Mouse (Mus musculus) c-Kit-positive CD71-positive TER-119-negative erythroid progenitor cells, embryonic 14.5 days (primary cell): ENCODE results near the gene Pnmal2.
A peak's percentile ranks its signal among the peaks of the same experiment; 100 is the strongest.

Source experiments
- DNase-seq: peaks from one replicate; pipeline ENCODE4 v3.0.0-alpha.2; 2013; ENCODE audit warnings: low read depth

Pnmal2 gene

DNA sequence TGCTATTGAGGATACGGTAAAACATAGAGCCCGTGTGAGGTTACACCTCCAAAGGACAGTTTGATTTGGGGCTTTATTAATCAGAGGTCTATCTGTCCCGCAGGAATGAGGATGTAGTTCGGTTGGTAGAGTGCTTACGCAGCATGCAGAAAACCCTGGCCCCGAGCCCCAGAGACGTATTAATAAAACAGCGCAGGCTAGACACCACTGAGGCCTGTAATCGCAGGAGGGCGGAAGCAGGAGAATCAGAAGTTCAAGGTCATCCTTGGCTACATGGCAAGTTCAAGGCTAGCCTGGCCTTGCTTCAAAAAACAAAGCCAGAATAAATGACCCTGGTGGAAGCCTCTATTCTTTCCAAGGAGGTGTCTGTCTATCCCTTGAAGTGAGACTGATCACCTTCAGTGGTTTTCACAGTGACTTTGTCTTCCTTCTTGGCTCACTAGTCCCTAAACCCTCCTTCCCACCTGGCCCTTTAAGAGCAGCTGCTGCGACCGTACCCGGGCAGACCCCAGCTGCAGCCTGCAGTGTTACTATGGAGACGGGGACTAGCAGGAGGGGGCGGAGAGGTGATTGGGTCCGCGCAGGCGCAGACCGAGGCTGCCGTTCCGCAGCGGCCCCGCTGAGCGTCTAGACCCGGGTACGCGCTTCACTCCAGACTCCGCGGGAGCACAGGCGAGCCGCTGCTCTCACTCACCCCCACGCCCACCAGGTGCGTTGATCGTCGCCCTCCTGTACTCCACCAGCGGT, at the start of gene Pnmal2:
TSS of gene Pnmal2 (plus strand) at position 622 of the 747 bp plus-strand sequence.
- DNase-seq = no peak

DNA sequence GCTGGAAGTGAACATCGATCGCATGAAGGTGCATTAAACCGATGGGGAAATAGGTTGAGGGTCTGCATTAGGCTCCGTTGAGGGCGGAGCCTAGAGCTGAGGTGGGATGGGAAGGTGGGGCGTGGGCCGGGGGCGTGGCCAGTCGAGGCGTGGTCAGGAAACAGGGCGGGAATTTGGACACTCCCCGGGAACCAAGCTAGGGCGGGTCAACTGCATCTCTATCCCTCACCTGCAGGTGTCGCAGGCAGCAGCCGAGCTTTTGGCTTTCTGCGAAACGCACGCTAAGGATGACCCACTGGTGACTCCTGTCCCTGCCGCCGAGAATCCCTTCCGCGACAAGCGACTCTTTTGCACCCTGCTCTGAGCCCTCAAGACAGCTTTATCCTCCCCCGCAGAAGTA, 49.5 kb upstream of the Pnmal2 start:
- DNase-seq = peak; percentile 35

DNA sequence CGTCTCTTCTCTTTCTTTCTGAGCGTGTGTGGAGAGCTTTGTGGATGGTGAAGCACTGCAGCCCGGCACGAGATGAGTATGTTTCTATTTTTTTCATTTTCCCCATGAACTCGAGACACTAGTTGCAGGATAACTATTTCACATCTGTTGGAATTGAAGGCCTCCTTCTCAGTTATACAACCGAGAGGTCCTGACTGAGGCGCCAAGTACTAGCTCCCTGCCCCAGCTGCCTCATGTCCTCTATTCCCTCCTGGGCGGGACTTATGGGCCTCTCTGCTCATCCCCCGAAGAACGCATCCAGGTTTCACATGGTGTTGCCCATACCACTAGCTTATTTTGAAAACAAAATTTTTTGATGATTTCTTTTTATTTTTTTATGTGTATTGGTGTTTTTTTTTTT, 49.0 kb upstream of the Pnmal2 start:
- no peak for DNase-seq

DNA sequence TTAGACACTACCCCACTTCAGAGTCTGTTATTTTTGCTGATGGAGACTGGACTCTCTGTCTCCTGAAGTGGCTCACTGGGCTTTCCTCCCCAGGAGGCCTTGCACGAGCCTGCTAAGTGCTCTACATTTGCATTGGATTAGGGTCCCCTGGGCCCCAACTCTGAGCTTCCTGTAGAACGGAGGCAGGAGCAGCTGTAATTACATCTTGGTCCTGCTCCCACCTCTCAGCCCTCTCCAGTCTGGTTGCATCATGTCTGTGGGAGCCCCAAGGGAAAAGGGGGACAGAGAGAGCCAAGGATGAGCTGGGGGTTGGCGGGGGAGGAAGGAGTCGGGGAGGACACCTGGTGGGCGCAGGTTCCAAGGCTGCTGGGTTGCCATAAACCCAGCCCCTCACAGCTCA, 44.0 kb upstream of the Pnmal2 start:
- no peak for DNase-seq

DNA sequence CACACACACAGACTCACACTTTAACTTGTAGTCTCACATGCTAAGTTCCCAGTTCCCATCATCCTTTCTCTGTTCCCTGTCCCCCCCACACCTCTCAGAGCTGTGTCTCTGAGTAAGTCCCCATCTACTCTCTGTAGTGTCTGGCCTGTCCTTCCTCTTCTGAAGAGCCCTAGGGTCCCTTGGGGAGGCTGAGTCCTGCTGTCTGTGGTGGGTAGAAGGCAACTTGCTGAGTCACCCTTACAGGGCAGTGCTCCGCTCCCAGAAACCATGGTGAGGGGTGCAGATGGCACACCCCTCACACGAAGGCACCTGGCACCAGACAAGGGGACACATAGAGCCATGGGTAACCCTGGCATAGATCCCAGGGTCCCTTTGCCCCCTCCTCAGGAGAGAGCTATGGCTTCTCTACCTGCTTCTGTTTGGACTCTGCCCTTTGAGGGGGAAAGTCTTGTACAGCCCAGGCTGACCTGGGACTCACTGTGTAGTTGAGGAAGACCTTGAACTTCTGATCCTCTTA, 41.0 kb upstream of the Pnmal2 start:
- DNase-seq = no peak

DNA sequence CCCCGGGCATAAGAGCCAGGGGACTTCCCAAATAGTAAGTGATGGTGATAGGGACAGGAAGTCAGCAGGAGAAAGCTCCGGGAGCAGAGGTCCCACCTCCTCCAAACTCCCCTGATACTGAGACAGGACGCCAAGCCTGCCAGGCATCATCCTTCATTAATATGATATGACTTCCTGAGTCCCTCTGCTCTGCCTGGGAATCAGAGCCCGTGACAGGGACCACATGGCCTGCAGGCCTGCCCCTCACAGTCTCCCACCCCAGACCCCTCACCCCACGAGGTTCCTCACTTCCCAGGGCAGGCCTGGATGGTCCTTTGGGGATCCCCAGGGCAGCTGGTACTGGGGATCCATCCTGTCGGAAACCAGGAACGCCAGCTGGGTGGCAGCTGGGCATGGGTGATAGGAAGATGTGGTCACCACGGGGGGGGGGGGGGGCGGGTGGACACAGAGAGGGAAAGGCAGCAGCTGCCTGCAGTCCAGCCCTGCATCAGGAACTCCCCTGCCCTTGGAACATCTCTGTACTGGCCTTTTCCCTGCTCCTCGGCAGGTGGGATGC, 40.3 kb upstream of the Pnmal2 start:
- DNase-seq = no peak

DNA sequence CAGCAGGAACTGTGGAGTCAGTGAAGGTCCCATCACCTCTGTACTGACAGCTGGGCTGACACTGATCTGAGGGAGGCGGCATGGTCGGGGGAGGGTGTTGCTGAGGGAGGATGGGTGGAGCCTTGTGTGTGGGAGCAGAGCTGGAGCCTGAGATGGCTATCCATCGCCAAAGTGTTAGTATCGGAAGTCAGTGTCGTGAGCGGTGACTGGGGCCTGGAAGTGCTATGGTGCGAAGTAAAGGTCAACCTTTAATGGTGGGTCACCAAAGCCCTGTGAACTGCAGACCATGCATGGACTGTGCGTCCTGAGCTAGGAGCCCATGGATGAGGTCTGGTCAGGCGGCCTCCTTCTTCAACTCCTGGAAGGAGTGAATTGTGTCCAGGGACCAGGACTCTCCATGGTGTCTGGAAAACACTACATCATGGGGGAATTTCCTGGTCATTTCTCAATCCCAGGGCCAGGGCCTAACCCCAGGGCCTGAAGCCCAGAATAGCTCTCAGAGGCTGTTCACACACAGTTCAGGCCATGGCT, 38.9 kb upstream of the Pnmal2 start:
- DNase-seq = no peak

DNA sequence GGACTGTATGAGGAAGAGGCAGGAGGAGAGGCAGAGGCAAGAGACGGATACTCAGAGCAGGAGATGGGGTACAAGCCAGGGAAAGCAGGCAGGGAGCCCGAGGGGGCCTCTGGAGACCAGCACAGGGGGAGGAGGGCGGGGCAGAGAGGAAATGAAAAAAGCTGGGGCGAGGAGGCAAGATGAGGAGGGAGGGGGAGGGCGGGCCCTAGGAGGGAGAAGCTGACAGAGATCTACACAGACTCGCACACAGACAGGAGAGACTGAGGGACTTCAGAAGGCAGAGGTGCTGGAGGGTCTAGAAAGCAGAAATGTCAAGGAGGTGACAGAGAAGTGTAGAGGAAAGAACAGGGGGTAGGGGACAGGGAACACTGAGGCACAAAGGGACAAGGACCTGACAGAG, 38.2 kb upstream of the Pnmal2 start, which contains the start of gene Ptgir:
TSS of gene Ptgir (plus strand) at position 210 of the 400 bp plus-strand sequence.
- DNase-seq = no peak

DNA sequence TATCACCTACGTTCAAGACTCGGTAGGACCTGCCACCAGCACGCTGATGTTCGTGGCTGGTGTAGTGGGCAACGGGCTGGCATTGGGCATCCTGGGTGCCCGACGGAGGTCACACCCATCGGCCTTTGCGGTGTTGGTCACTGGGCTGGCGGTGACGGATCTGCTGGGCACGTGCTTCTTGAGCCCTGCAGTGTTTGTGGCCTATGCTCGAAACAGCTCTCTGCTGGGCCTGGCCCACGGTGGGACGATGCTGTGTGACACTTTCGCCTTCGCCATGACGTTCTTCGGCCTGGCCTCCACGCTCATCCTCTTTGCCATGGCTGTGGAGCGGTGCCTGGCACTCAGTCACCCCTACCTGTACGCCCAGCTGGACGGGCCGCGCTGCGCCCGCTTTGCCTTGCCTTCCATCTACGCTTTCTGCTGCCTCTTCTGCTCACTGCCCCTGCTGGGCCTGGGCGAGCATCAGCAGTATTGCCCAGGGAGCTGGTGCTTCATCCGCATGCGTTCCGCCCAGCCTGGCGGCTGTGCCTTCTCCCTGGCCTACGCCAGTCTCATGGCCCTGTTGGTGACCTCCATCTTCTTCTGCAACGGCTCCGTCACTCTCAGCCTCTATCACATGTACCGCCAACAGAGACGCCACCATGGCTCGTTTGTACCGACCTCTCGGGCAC, 37.5 kb upstream of the Pnmal2 start:
- DNase-seq = no peak

DNA sequence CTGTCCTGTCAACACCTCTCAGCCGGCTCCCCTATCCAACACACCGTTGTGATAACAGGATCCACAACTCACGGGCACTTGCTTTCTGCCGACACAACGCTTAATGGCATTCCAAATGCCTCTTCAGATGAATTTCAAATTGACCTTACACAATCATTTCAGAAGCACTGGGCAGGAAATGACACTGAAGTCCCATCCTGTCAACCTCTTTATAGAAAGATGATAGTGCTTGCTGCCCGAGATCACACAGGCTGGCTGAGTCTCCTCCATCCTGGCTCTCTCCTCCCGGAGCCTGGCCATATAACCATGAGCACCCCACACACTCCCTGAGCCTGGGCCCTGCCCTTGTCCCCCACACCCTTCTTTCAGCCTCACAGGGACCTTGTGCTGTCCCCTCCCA, 36.6 kb upstream of the Pnmal2 start:
- no peak for DNase-seq

DNA sequence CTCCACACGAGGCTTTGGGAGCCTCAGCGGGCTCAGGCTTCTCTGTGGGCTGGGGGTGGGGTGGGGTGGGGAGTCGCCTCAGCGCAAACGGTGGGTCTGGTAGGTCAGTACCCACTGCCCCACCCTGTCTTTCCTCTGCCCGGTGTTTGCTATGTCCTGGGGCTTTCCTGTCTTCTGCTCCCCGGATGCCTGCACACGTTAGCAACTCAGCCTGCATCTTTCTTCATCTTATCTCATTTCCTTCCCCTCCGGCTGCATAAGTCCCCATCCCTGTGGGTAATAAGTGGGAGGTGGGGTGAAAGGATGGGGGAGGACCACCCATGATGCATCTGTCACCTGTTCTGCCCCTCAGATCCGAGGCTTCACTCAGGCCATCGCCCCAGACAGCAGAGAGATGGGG, 36.1 kb upstream of the Pnmal2 start:
- no peak for DNase-seq

DNA sequence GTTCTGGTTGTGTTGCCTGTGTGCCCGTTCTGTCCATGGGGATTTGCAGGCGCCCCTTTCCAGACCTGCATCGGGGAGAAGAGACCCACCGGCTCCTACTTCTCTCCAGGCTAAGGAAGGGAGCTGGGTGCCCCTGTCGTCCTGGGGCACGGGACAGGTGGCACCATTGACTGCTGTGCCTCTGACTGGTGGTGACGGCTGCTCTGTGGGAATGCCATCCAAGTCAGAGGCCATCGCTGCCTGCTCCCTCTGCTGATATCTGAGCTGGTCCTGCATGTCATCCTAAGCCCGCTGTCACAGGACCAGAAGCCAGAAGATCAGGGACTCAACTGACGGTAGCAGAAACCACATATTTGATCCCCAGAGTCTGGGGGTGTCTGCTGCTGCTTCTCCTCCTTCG, 35.6 kb upstream of the Pnmal2 start:
- DNase-seq = no peak

DNA sequence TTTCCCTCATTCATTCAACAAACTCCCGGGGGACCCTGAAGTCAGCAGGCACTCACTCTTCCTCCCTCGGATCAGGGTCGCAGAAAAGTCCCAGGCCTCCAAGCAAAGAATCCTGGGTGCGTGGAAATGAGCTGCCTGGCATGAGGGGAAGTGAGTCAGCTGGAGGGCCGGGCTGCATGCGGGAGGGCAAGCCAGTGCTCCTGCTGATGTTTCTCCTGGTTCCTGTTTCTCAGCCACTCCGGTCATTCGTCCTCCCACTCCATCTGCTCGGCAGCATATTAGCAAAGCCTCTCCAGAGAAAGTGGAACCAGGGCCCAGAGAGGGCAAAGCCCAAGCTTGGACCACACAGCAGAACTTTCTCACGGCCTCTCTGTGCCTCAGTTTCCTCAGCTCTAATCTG, 34.6 kb upstream of the Pnmal2 start:
- no peak for DNase-seq

DNA sequence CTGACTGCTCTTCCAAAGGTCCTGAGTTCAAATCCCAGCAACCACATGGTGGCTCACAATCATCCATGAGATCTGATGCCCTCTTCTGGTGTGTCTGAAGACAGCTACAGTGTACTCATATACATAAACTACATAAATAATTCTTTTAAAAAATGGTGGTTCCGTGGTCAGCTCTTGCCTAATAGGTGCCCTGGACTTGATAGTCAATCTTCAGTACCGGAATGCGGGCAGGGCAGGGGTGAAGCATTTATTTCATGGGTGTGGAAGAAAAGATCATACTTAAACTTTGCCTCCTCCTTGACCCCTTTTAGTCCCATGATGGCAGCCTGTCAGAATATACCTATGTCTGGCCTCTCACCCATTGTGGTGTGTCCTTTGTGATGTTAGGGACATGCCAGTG, 32.6 kb upstream of the Pnmal2 start:
- DNase-seq = no peak

DNA sequence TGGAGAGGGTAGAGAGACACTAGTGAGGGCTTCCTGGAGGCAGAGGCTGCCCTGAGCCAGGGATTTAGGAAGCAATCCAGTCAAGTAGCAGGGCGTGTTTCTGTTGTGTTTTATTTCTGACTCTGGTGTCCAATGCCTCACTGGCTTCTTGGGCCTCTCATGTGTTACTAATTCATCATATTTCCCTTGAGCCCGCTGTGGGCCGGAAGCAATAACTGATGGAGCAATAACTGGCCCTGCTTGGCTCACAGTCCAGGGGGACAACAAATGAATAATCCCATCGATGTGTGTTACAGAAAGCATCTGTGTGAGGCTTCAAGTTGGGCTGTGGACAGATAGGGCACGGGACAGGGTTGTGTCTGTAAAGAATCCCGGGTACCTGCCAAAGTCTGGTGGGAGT, 32.1 kb upstream of the Pnmal2 start:
- no peak for DNase-seq

DNA sequence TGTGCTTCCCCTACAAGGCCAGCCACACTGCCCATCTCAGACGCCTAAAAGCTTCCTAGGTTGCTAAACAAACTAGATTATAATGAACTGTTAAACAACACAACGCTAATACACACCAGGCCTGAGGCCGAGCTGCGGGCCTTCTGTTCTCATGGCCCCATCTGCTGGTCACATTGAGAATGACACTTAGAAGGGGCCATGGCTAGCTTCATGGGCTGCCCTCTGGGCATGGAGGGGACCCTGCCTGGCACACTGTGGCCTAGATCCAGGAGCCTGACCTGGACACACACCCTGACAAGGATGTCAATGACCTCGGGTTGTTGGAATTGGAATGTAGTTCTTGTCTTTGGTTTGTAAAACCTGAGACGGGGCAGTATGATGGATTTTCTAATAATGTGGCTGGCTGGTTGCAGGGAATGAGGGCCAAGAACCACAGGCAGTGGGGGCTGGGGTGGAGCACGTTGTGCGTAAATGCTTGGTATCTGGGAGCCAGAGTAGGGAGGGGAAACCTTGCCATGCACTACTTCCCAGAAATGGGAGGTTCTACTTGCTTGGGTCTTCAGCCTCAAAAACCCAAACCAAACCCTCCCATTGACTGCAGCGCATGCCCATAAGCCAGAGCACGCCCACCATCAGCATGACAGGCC, 30.6 kb upstream of the Pnmal2 start:
- peak; percentile 58 for DNase-seq

DNA sequence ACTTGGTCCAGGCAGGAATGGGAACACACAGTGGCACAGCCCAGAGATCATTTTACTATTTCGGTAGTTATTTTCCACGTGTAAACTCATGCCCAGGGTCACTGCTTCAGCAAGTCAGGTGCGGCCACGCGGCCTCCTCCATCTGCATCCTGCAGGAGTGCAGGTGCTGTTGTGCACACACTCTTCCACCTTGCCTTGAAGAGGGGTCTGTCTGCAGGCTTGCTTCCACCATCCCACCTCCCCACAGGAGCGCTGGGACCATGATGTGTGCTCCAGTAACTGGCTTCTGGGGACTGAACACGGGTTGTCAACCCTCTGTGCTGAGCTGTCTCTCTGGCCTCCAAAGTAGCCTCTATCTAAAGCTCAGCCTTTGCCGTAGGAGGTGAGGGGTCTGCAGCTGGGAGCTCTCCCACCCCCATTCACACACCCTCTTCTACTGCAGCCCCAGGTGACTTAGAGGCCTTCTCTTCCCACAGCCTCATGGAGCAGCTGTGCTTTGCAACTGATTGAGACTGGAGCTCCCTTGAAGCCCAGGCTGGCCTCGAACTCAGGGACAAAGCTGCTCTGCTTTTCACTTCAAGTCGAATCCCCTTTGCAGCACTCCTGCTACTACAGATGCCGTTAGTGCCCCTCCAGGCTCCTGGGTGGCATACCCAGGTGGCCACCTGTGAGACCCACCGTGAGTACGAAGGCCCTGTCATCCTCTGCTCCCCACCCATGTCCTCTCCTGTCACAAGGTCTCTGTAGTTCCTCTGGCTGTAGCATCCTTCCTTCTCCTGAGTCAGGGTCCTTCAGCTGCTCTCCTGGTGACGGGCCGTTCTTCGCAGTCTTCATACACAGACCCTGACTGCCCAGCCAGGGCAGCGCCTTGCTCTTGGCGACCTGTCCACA, 29.8 kb upstream of the Pnmal2 start:
- no peak for DNase-seq

DNA sequence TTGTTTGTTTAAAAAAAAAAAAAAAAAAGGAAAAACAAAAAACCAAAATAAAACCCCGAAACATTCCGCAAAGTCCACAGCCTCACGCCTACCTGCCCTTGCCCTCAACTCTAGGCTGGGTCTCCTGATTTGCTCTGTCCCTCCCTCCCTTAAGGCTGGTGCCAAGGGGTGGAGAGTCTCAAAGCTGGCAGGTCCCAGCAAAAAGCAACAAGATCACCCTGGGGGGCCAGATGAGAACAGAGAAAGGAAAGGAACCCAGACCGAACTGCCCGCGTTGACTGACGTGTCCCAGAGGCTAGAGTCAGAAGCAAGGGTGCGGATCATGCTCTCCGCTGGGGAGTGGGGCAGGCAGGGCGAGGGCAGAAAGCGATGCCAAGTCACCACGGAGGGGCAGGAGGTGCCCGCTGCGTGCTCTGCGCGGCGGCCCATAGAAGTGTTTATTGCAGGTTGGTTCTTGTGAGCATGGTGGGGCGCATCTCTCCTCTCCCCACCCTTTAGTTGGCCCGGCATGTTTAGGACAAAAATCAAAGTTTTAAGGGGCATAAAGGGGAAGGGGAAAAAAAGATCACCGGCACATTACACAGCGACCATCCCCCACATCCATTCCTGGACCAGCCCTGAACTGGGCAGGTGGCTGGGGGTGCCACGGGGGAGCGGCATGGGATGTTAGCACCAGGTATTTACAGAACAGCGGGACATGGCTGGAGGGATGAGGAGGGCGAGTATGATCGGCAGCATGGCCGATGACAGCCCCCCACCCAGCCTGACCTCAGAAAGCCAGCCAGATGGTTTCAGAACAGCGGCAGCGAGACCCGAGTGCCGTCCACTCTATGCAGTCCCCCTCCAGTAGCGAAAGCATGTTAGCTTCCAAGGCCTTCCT, 28.8 kb upstream of the Pnmal2 start:
- no peak for DNase-seq

DNA sequence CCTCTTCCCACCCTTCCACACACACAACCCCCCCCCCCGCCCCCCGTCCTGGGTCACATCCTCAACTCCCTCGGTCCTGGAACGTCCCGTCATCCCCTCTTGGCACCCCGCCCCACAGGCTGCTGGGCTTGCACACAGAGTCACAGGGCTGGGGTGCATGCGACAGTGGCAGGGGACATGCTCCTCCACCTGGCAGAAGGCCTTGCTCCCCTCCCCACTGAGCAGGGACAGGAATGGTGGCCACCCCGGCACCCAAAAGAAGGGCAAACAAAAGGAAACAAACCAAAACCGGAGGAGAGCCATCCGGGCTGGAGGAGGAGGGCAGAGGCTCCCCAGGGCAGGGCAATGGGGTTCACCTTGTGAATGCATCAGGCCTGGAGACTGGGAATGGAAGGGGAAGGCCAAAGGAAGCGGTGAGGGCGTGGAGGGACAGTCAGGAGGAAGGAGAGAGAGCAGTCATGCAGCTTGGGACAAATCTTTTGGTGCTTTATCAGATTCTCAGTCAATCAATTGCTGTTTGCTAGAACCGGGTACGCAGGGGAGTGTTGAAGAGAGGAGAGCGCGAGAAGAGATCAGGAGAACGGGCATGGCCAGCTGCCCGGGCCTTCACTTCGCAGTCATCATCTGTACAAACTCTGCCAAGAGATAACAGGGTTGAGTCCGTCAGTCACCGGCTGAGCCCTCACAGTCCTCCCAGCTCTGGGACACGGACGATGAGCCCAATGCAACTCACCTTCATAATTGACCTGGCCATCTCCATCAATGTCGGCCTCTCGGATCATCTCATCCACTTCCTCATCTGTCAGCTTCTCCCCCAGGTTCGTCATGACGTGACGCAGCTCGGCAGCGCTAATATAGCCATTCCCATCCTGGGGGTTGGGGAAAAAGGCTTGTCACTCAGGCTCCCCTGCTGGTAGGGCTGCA, 27.9 kb upstream of the Pnmal2 start:
- DNase-seq = no peak
